Mouse (Mus musculus) MEL (cell line): Measurements from ENCODE around the gene Gm20388. TPM values are rescaled to one million over a fixed set of nuclear protein-coding genes. Genes with fewer than 3 reads are reported as not detected.

Experiments
- DNase-seq: peaks from one replicate; pipeline ENCODE4 v3.0.0; 2011; ENCODE audit warnings: low read depth, low spot score
- H3K27ac ChIP-seq: 2 replicates; pipeline ENCODE4 v1.5.1; 2012; ENCODE audit warnings: low read depth, mild to moderate bottlenecking, control low read depth, low read length, moderate library complexity; ENCODE audit not compliant: control insufficient read depth
- H3K27me3 ChIP-seq, 2 experiments: fragments of 150-350 bp in 1 of 2; sonication (generic) in 1 of 2; 2 replicates each; pipeline ENCODE4 v1.6.1; 2012; ENCODE audit warnings: low read length in 2 of 2, mild to moderate bottlenecking in 2 of 2, improper control_type of control experiment in 1 of 2, moderate library complexity in 1 of 2; ENCODE audit not compliant: insufficient read depth in 2 of 2, control insufficient read depth in 1 of 2
- H3K36me3 ChIP-seq, 2 experiments: 2 replicates each; pipeline ENCODE4 v1.6.1; 2012 to 2014; ENCODE audit warnings: low read length in 2 of 2, improper control_type of control experiment in 1 of 2, inconsistent platforms in 1 of 2, mild to moderate bottlenecking in 1 of 2; ENCODE audit not compliant: insufficient read depth in 2 of 2, control insufficient read depth in 1 of 2
- H3K4me1 ChIP-seq, 2 experiments: fragments of 150-350 bp in 1 of 2; sonication (generic) in 1 of 2; 2 replicates each; pipeline ENCODE4 v1.6.1; 2012; ENCODE audit warnings: low read length in 2 of 2, improper control_type of control experiment in 1 of 2, mild to moderate bottlenecking in 1 of 2; ENCODE audit not compliant: insufficient read depth in 2 of 2, control insufficient read depth in 1 of 2
- H3K4me3 ChIP-seq, 2 experiments: fragments of 150-350 bp in 1 of 2; sonication (generic) in 1 of 2; 2 replicates each; pipeline ENCODE4 v1.5.1; 2012; ENCODE audit warnings: low read depth in 2 of 2, low read length in 2 of 2, mild to moderate bottlenecking in 2 of 2, moderate library complexity in 2 of 2, control low read depth in 1 of 2, improper control_type of control experiment in 1 of 2; ENCODE audit not compliant: control insufficient read depth in 1 of 2, insufficient read depth in 1 of 2
- H3K79me2 ChIP-seq: 2 replicates; pipeline ENCODE4 v1.6.1; 2012; ENCODE audit warnings: mild to moderate bottlenecking, low read length, moderate library complexity; ENCODE audit not compliant: control insufficient read depth, poor library complexity, insufficient read depth
- H3K9ac ChIP-seq: 2 replicates; pipeline ENCODE4 v1.6.1; 2012; ENCODE audit warnings: low read depth, mild to moderate bottlenecking, control low read depth, low read length, moderate library complexity; ENCODE audit not compliant: control insufficient read depth, poor library complexity, severe bottlenecking
- H3K9me3 ChIP-seq: fragments of 150-350 bp; sonication (generic); replicated peaks from 2 replicates; pipeline ENCODE4 v1.6.1; 2012; ENCODE audit warnings: mild to moderate bottlenecking, low read length, improper control_type of control experiment, moderate library complexity; ENCODE audit not compliant: insufficient read depth
- BHLHE40 ChIP-seq: IDR thresholded peaks from 2 replicates; pipeline ENCODE4 v1.6.1; 2012; ENCODE audit warnings: low read depth, mild to moderate bottlenecking, inconsistent platforms, low read length, improper control_type of control experiment, borderline replicate concordance
- CHD1 ChIP-seq: IDR thresholded peaks from 2 replicates; pipeline ENCODE4 v1.6.1; 2012; ENCODE audit warnings: low read depth, mild to moderate bottlenecking, inconsistent platforms, low read length, improper control_type of control experiment
- CTCF ChIP-seq, 3 experiments: IDR thresholded peaks in 2 of 3; conservative IDR thresholded peaks in 1 of 3; 2 replicates each; pipeline ENCODE4 v1.5.1; 2011 to 2012; ENCODE audit warnings: low read length in 3 of 3, low read depth in 2 of 3, mild to moderate bottlenecking in 2 of 3, improper control_type of control experiment in 1 of 3, inconsistent platforms in 1 of 3, mixed read lengths in 1 of 3, moderate library complexity in 1 of 3; ENCODE audit not compliant: control insufficient read depth in 1 of 3, insufficient read depth in 1 of 3, poor library complexity in 1 of 3, severe bottlenecking in 1 of 3
- EP300 ChIP-seq, 2 experiments: IDR thresholded peaks; 2 replicates each; pipeline ENCODE4 v1.6.1; 2011; ENCODE audit warnings: improper control_type of control experiment in 2 of 2, low read length in 2 of 2, low read depth in 1 of 2, mild to moderate bottlenecking in 1 of 2
- ETS1 ChIP-seq: IDR thresholded peaks from 2 replicates; pipeline ENCODE4 v1.6.1; 2012; ENCODE audit warnings: low read depth, mild to moderate bottlenecking, inconsistent platforms, low read length, improper control_type of control experiment, moderate library complexity
- GABPA ChIP-seq: IDR thresholded peaks from 2 replicates; pipeline ENCODE4 v1.6.1; 2012; ENCODE audit warnings: low read depth, mild to moderate bottlenecking, inconsistent platforms, low read length, improper control_type of control experiment, moderate library complexity
- HCFC1 ChIP-seq: IDR thresholded peaks from 2 replicates; pipeline ENCODE4 v1.6.1; 2012; ENCODE audit warnings: low read depth, mild to moderate bottlenecking, inconsistent platforms, low read length, improper control_type of control experiment, moderate library complexity
- JUND ChIP-seq: IDR thresholded peaks from 2 replicates; pipeline ENCODE4 v1.6.1; 2011; ENCODE audit warnings: low read depth, mild to moderate bottlenecking, improper control_type of control experiment, low read length
- MAZ ChIP-seq: IDR thresholded peaks from 2 replicates; pipeline ENCODE4 v1.6.1; 2012; ENCODE audit warnings: low read depth, mild to moderate bottlenecking, inconsistent platforms, low read length, improper control_type of control experiment
- MYC ChIP-seq: IDR thresholded peaks from 2 replicates; pipeline ENCODE4 v1.6.1; 2011; ENCODE audit warnings: low read depth, mild to moderate bottlenecking, low read length, improper control_type of control experiment, moderate library complexity
- NELFE ChIP-seq: IDR thresholded peaks from 2 replicates; pipeline ENCODE4 v1.6.1; 2011; ENCODE audit warnings: low read depth, low read length, improper control_type of control experiment
- NRF1 ChIP-seq: IDR thresholded peaks from 2 replicates; pipeline ENCODE4 v1.6.1; 2014; ENCODE audit warnings: low read depth, mild to moderate bottlenecking, inconsistent platforms, low read length, improper control_type of control experiment, moderate library complexity; ENCODE audit not compliant: poor library complexity, insufficient read depth, severe bottlenecking
- POLR2A ChIP-seq, 2 experiments: IDR thresholded peaks; 2 replicates each; pipeline ENCODE4 v1.6.1; 2011 to 2012; ENCODE audit warnings: low read length in 2 of 2, mild to moderate bottlenecking in 2 of 2, control low read depth in 1 of 2, improper control_type of control experiment in 1 of 2, low read depth in 1 of 2, moderate library complexity in 1 of 2; ENCODE audit not compliant: control insufficient read depth in 1 of 2, insufficient read depth in 1 of 2, poor library complexity in 1 of 2
- RAD21 ChIP-seq: IDR thresholded peaks from 2 replicates; pipeline ENCODE4 v1.6.1; 2011; ENCODE audit warnings: mild to moderate bottlenecking, low read depth, low read length, improper control_type of control experiment
- RCOR1 ChIP-seq: IDR thresholded peaks from 2 replicates; pipeline ENCODE4 v1.6.1; 2012; ENCODE audit warnings: low read depth, mild to moderate bottlenecking, inconsistent platforms, low read length, improper control_type of control experiment
- SMC3 ChIP-seq: IDR thresholded peaks from 2 replicates; pipeline ENCODE4 v1.6.1; 2011; ENCODE audit warnings: low read depth, low read length, improper control_type of control experiment
- TBP ChIP-seq: IDR thresholded peaks from 2 replicates; pipeline ENCODE4 v1.8.0; 2011; ENCODE audit warnings: low read depth, low read length, improper control_type of control experiment
- TCF12 ChIP-seq: IDR thresholded peaks from 2 replicates; pipeline ENCODE4 v1.6.1; 2014; ENCODE audit warnings: low read depth, mild to moderate bottlenecking, inconsistent platforms, low read length, improper control_type of control experiment, moderate library complexity
- UBTF ChIP-seq: IDR thresholded peaks from 2 replicates; pipeline ENCODE4 v1.6.1; 2012; ENCODE audit warnings: low read depth, mild to moderate bottlenecking, inconsistent platforms, low read length, improper control_type of control experiment, moderate library complexity, borderline replicate concordance; ENCODE audit not compliant: insufficient read depth
- ZMIZ1 ChIP-seq: IDR thresholded peaks from 2 replicates; pipeline ENCODE4 v1.6.1; 2012; ENCODE audit warnings: low read depth, mild to moderate bottlenecking, inconsistent platforms, low read length, improper control_type of control experiment, moderate library complexity
- ZNF384 ChIP-seq: IDR thresholded peaks from 2 replicates; pipeline ENCODE4 v1.6.1; 2012; ENCODE audit warnings: low read depth, mild to moderate bottlenecking, inconsistent platforms, low read length, improper control_type of control experiment
- polyA plus RNA-seq, 2 experiments: library from polyadenylated mRNA; stranded (reverse) in 1 of 2; unstranded in 1 of 2; fragments of >175 nt in 1 of 2; fragments of >200 nt in 1 of 2; gene quantifications; 2 replicates each; pipeline versions ENCODE4 v1.2.1 to v1.2.4; 2012; ENCODE audit warnings: low replicate concordance in 2 of 2, low read depth in 1 of 2; ENCODE audit not compliant: insufficient read length in 2 of 2, insufficient read depth in 1 of 2, missing spikeins in 1 of 2
- total RNA-seq: library from RNA; depleted of rRNA; stranded (reverse); fragments of 300-350 nt; gene quantifications from 2 replicates; pipeline ENCODE4 v1.2.3, GENCODE M21; 2012

Gm20388 gene
- total and polyA plus RNA-seq, 3 experiments = 11.1 to 17.8 TPM; not detected in 1

DNA sequence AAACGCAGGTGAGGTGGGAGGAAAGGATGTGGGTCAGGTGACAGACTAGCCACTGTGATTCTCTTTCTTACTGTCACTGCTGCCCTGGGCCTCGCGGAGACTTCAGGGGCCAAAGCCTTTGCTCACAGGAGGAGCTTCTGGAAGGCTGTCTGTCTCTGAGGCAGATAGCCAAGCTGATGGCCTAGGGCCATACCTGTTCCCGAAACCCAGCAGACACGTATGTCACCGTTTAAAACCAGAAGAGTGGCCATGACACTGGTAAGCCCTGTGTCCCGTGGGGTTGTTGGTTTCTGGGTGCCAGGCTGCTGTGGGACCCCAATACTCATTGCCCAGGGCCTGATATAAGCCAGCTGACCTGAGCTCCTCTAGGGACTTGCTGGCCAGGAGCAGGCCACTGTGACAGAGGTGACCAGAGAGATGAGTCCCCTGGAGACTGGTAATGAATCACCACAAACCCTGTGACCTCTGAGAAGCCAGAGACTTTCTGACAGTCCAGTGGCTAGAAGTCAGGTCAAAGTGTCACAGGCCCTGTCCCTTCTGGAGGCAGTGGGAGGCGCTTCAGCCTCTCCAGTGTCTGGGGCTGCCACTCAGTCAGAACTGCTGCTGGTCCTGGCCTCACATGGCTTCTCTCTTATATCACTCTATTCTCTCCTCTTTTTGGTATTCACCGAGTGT is 571.5 kb downstream of the Gm20388 start:
- no peak overlapping the region for H3K4me3 ChIP-seq

DNA sequence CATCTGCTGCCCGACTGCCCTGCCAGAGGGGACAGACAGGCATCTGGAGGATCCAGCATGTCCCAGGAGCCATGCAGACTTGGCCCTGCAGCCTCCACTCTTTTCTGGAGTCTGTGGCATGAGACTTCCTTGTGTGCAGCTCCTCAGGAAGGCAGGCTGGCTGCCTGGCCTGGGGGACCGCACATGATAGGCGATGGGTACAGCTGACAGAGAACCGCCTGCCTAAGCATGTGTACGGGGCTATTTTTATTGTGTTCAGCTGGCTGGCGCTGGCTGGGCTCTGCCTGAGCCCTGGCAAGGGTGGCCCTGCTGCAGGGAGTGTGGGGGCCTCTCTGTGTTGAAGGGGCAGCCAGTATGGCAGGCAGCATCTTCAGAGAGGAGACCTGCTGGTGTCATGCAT is 573.8 kb downstream of the Gm20388 start:
- Histone ChIP-seq H3K9ac (peak overlapping the region; percentile 80), H3K4me3 (peak overlapping the region in 1 of 2 experiments; percentile 52; a peak in 1 of 4 replicates), H3K79me2 (peaks cover 33% of the 10 kb centered on the region), H3K27ac (peak overlapping the region; percentile 99), H3K27me3 (no peaks in the 10 kb centered on the region)
- peak; percentile 55 for DNase-seq
- TF ChIP-seq JUND = no peak
- TF ChIP-seq GABPA = no peak
- TF ChIP-seq ZNF384 = no peak
- TF ChIP-seq UBTF = no peak
- peak; percentile 51 for TF ChIP-seq ETS1
- no peak for TF ChIP-seq ZMIZ1
- no peak for TF ChIP-seq TBP
- TF ChIP-seq EP300 (IDR thresholded peaks at IDR 0.05; ENCODE audit: low read depth in 1 of 2, low read length in 2 of 2) = no peak
- 0 out of 4 replicates have a peak, but pooled peaks of 1 of the 2 experiments have one; percentile 6 for TF ChIP-seq POLR2A (IDR thresholded peaks at IDR 0.05; ENCODE audit: control insufficient read depth in 1 of 2, insufficient read depth in 1 of 2, low read depth in 1 of 2, low read length in 2 of 2, poor library complexity in 1 of 2)
- TF ChIP-seq CHD1 = no peak
- TF ChIP-seq RAD21 = no peak
- no peak for TF ChIP-seq HCFC1
- no peak for TF ChIP-seq CTCF (IDR thresholded peaks at IDR 0.05 in 2 of 3, conservative IDR thresholded peaks at IDR 0.05 in 1 of 3; ENCODE audit: control insufficient read depth in 1 of 3, insufficient read depth in 1 of 3, low read depth in 2 of 3, low read length in 3 of 3, poor library complexity in 1 of 3, severe bottlenecking in 1 of 3)
- TF ChIP-seq, all 39 proteins: peak for 2
- no peaks in the 10 kb centered on the region for H3K9me3 ChIP-seq
- H3K36me3 ChIP-seq = peaks cover 0 to 27% of the 10 kb centered on the region in 2 experiments; a peak in 2 of 4 replicates
- H3K4me1 ChIP-seq = peaks cover 17 to 44% of the 10 kb centered on the region in 2 experiments

More for the DNA sequence above, 571.5 kb downstream of the Gm20388 start:
- no peak overlapping the region for H3K9ac ChIP-seq
- peaks cover 13% of the 10 kb centered on the region for H3K79me2 ChIP-seq
- no peaks in the 10 kb centered on the region for H3K9me3 ChIP-seq
- H3K27ac ChIP-seq = no peak overlapping the region
- TF ChIP-seq RCOR1 = no peak
- no peak for TF ChIP-seq GABPA
- no peak for TF ChIP-seq MYC
- no peak for TF ChIP-seq NELFE
- no peak for TF ChIP-seq ZNF384
- TF ChIP-seq BHLHE40 = no peak
- TF ChIP-seq CTCF (IDR thresholded peaks at IDR 0.05 in 2 of 3, conservative IDR thresholded peaks at IDR 0.05 in 1 of 3; ENCODE audit: control insufficient read depth in 1 of 3, insufficient read depth in 1 of 3, low read depth in 2 of 3, low read length in 3 of 3, poor library complexity in 1 of 3, severe bottlenecking in 1 of 3) = no peak
- no peak for TF ChIP-seq NRF1
- TF ChIP-seq CHD1 = no peak
- no peak for TF ChIP-seq ZMIZ1
- no peak for TF ChIP-seq TCF12
- no peak for TF ChIP-seq SMC3
- TF ChIP-seq MAZ = no peak
- H3K4me1 ChIP-seq = peaks cover 23 to 52% of the 10 kb centered on the region in 2 experiments
- H3K36me3 ChIP-seq = peaks cover 0 to 30% of the 10 kb centered on the region in 2 experiments; a peak in 2 of 4 replicates
- DNase-seq = no peak
- no peaks in the 10 kb centered on the region for H3K27me3 ChIP-seq
